Mouse (Mus musculus) heart, adult 2 months (tissue): ENCODE results near the gene Dsn1. TPM values are rescaled to one million over a fixed set of nuclear protein-coding genes. Genes with fewer than 3 reads are reported as not detected.
A peak's percentile ranks its signal among the peaks of the same experiment; 100 is the strongest.

Experiments used
- DNase-seq, 2 experiments: peaks; one replicate each; pipeline ENCODE4 v3.0.0; 2021
- H3K27ac ChIP-seq: fragments of 200-600 bp; 2 replicates; pipeline ENCODE4 v1.8.1; 2022
- H3K27me3 ChIP-seq: fragments of 200-500 bp; 2 replicates; pipeline ENCODE4 v1.6.1; 2012; ENCODE audit warnings: mild to moderate bottlenecking, low read length, inconsistent platforms, mixed read lengths; ENCODE audit not compliant: control insufficient read depth, insufficient read depth
- H3K36me3 ChIP-seq: fragments of 200-500 bp; 2 replicates; pipeline ENCODE4 v1.6.1; 2012; ENCODE audit warnings: low read length, inconsistent platforms; ENCODE audit not compliant: control insufficient read depth, insufficient read depth
- H3K4me1 ChIP-seq: fragments of 200-500 bp; 2 replicates; pipeline ENCODE4 v1.6.1; 2011; ENCODE audit warnings: low read length; ENCODE audit not compliant: control insufficient read depth, insufficient read depth
- H3K4me3 ChIP-seq: fragments of 200-600 bp; 2 replicates; pipeline ENCODE4 v1.8.1; 2022
- H3K79me2 ChIP-seq: fragments of 200-500 bp; replicated peaks from 2 replicates; pipeline ENCODE4 v1.6.1; 2012; ENCODE audit warnings: mild to moderate bottlenecking, inconsistent platforms, low read length, moderate library complexity, mixed read lengths; ENCODE audit not compliant: control insufficient read depth, insufficient read depth
- H3K9ac ChIP-seq: fragments of 200-500 bp; 2 replicates; pipeline ENCODE4 v1.6.1; 2012; ENCODE audit warnings: low read depth, mild to moderate bottlenecking, control low read depth, inconsistent platforms, low read length, mixed read lengths
- CTCF ChIP-seq: fragments of 200-600 bp; IDR thresholded peaks from 2 replicates; pipeline ENCODE4 v1.8.1; 2022; ENCODE audit warnings: antibody characterized with exemption, mild to moderate bottlenecking, moderate library complexity
- EP300 ChIP-seq: fragments of 200-500 bp; IDR thresholded peaks from 2 replicates; pipeline ENCODE4 v1.6.1; 2011; ENCODE audit warnings: low read depth, low read length, control low read depth; ENCODE audit not compliant: insufficient read depth
- POLR2A ChIP-seq: fragments of 200-500 bp; IDR thresholded peaks from 2 replicates; pipeline ENCODE4 v1.6.1; 2011; ENCODE audit warnings: mild to moderate bottlenecking, low read depth, low read length, control low read depth; ENCODE audit not compliant: insufficient read depth
- WGBS: fragments of 180-500 bp; shearing (Covaris S2); methylation state at CpG from one replicate; pipeline ENCODE4 v1.1.7; 2018; 5-methylcytosine and 5-hydroxymethylcytosine counted together
- intact Hi-C: fragments of 180-260 bp; cut with DNase I; formaldehyde crosslinking; loops from one replicate; pipeline ENCODE4 v1.15.1; 2025
- long read RNA-seq: library from polyadenylated mRNA; stranded (forward); transcript quantifications from one replicate; pipeline ENCODE4 v2.0.0, GENCODE M21; 2021
- polyA plus RNA-seq: library from polyadenylated mRNA; depleted of rRNA; stranded (reverse); fragments of >200 nt; gene quantifications from 2 replicates; pipeline ENCODE4 v1.2.3, GENCODE M21; 2012; rRNA removed
- total RNA-seq, 2 experiments: library from RNA; stranded (reverse); gene quantifications; 2 replicates each; pipeline ENCODE4 v1.2.3; 2021

Gene Dsn1
- total RNA-seq: 1 to 10 TPM; 1.3 to 1.8 TPM
- 0.70 and 2.0 TPM in 2 replicates for polyA plus RNA-seq
- long read RNA-seq, partial matches to known transcripts: 2 of 5 reads
- long read RNA-seq, other reads (novel, unspliced or antisense): 2 of 5 reads

DNA sequence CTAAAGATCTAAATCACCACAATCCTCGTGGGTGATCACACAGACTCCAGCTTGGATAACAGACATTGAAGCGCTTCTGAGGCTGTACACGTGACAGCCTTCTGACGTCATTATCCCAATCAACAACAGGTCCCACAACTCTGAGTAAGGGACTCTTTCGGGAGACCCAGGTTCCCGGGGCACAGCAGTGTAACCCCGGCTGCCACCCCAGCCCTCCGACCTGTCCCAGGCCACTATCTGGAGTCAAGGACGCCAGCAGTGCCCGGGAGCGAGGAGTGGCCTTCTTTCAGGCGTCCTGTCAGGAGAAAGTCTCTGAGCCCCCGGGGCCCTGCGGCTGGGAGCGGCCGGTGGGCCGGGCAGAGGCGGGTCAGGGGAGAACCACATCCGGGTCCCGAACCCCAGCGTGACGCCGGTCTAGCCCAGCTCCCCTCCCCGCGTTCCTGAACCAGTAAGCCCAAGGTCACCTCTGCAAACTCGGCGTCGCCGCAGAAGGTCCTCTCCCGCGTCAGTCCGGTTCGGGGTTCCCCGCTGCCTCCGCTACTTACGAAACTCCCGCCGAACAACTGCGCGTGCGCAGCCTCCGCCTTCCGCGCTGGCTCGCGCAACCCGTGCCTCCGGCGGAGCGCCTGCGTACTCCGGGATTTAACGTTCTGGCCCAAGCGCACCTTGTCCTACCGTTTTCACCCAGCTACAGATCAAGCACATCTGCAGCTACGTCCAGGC lies at the start of gene Dsn1:
Gene Dsn1, minus strand, starts transcription at position 644 of the 723 bp plus-strand sequence.
- Histone ChIP-seq H3K9ac (peak within 1 kb of the TSS; percentile 68), H3K4me1 (peaks cover 3% of the 10 kb centered on the region), H3K4me3 (peak within 1 kb of the TSS; percentile 76), H3K27ac (peak within 1 kb of the TSS; percentile 77), H3K79me2 (no peaks in the 10 kb centered on the region), H3K36me3 (no peaks in the 10 kb centered on the region), H3K27me3 (no peaks in the 10 kb centered on the region)
- intact Hi-C loops: no loop called here
- peak; percentile 91 to 93 for DNase-seq
- WGBS: under 1% methylated on average over 56 of the region's 56 CpGs
- TF ChIP-seq CTCF (no peak), EP300 (no peak), POLR2A (peak; percentile 67)

DNA sequence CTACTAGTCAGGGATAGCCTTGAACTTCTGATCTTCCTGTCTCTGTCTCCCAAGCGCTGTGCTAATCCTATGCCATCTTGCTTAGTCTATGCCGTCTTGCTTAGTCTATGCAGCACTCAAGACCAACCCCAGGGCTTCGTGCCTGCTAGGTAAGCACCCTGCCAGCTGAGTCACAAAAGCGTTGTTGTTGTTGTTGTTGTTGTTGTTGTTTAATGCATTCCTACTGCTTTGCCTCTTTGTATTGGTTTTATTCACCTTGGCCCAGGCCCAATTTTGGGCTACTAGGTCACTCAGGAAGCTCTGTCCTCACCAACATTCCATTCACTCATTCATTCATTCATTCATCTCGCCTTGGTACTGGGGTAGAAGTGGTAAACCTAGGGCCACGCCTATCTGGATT lies 48.8 kb upstream of the Dsn1 start:
- Histone ChIP-seq H3K27ac (no peak overlapping the region; the same call in 1 of the 2 replicates), H3K4me3 (no peak overlapping the region), H3K9ac (no peak overlapping the region), H3K36me3 (no peaks in the 10 kb centered on the region), H3K79me2 (peaks cover 1% of the 10 kb centered on the region; the same call in 1 of the 2 replicates), H3K4me1 (peaks cover 2% of the 10 kb centered on the region; the same call in 1 of the 2 replicates), H3K27me3 (no peaks in the 10 kb centered on the region)
- intact Hi-C loops: loop anchor here (2.0 kb wide), 1 partner anchor 23 kb away; the partner anchor contains the start of gene Soga1
- TF ChIP-seq EP300 (no peak), CTCF (no peak), POLR2A (no peak)
- WGBS: 83% methylated on average over 6 of the region's 6 CpGs
- no peak for DNase-seq

DNA sequence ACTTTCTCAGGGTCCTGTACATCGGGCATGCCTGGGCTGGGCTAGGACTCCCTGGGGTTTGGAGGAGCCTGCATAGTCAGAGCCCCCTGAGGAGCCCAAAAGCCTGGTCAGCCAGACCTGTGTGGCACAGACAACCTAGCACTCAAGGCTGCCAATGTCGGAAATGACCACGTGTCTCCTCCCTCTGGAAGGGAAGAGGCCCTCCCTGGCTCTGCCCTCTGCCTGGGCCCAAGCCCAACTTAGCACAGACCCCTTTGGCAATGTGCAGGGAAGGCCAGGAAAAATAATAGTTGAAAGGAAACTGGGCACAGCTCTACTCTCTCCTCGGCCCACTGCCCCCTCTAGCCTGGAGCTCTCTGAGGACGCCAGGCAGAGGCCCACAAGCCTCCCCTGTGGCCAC lies 47.9 kb upstream of the Dsn1 start:
- intact Hi-C loops: loop anchor here (2.0 kb wide), 1 partner anchor 24 kb away; the partner anchor contains the start of gene Soga1
- H3K4me1 ChIP-seq: peaks cover 4% of the 10 kb centered on the region; the same call in 1 of the 2 replicates

DNA sequence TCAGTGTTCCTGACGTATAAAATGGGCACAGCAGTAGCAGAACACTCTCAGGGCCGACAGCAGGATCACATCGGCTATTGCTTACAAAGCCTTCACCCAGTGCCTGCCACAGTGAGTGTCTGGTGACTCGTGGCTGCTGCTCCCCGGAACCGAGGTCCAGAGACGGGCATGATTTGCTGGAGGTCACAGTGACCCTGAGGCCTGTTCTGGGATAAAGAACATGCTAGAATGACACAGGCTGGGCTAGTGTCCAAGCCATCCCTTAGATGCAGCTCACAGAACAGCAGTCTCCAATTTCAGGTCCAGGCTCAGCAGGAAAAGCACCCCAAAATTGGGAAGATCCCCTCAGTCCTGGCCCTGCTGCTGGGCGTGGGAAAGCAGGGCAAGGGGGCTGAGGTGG lies 47.3 kb upstream of the Dsn1 start:
- WGBS: 59% methylated on average over 8 of the region's 8 CpGs
- no peak for TF ChIP-seq CTCF
- no peak for TF ChIP-seq POLR2A
- TF ChIP-seq EP300: no peak
- Histone ChIP-seq H3K79me2 (peaks cover 2% of the 10 kb centered on the region), H3K9ac (no peak overlapping the region), H3K4me3 (no peak overlapping the region), H3K27ac (no peak overlapping the region; the same call in 1 of the 2 replicates), H3K36me3 (no peaks in the 10 kb centered on the region), H3K4me1 (peaks cover 4% of the 10 kb centered on the region; the same call in 1 of the 2 replicates), H3K27me3 (no peaks in the 10 kb centered on the region)
- intact Hi-C loops: loop anchor here (2.0 kb wide), 1 partner anchor 25 kb away; the partner anchor contains the start of gene Soga1
- DNase-seq: no peak

More for the DNA sequence above, 47.9 kb upstream of the Dsn1 start:
- peaks cover 2% of the 10 kb centered on the region for H3K79me2 ChIP-seq
- H3K27ac ChIP-seq: peak overlapping the region; percentile 30
- no peaks in the 10 kb centered on the region for H3K36me3 ChIP-seq
- TF ChIP-seq EP300: no peak
- TF ChIP-seq POLR2A: no peak
- TF ChIP-seq CTCF: no peak
- no peak overlapping the region for H3K9ac ChIP-seq
- DNase-seq: peak in 1 of 2 experiments; percentile 31
- no peaks in the 10 kb centered on the region for H3K27me3 ChIP-seq
- no peak overlapping the region for H3K4me3 ChIP-seq
- WGBS: 20% methylated on average over 5 of the region's 5 CpGs

DNA sequence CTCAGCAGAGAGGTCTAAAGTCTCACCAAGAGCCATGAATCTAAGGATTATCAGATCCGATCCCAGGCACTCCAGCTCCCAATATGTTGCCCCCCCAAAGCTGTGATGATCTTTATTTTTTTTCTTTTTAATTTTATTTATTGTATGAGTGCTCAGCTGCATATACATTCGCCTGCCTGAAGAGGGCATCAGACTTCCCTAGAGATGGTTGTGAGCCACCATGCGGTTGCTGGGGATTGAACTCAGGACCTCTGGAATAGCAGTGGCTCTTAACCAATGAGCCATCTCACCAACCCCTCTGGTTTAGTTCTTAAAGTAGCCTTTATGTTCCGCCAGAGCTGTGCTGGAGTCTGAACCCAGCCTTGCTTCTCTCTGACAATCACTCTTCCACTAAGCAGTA lies 46.8 kb upstream of the Dsn1 start:
- peaks cover 2% of the 10 kb centered on the region for H3K79me2 ChIP-seq
- WGBS: 89% methylated on average over 4 of the region's 4 CpGs
- H3K27ac ChIP-seq: no peak overlapping the region; the same call in 1 of the 2 replicates
- H3K4me1 ChIP-seq: peaks cover 4% of the 10 kb centered on the region; the same call in 1 of the 2 replicates
- H3K9ac ChIP-seq: no peak overlapping the region
- no peaks in the 10 kb centered on the region for H3K36me3 ChIP-seq
- DNase-seq: no peak
- no peak overlapping the region for H3K4me3 ChIP-seq
- no peaks in the 10 kb centered on the region for H3K27me3 ChIP-seq
- intact Hi-C loops: loop anchor here (2.0 kb wide), 1 partner anchor 25 kb away; the partner anchor contains the start of gene Soga1
- peak; percentile 61 for TF ChIP-seq CTCF
- no peak for TF ChIP-seq EP300

DNA sequence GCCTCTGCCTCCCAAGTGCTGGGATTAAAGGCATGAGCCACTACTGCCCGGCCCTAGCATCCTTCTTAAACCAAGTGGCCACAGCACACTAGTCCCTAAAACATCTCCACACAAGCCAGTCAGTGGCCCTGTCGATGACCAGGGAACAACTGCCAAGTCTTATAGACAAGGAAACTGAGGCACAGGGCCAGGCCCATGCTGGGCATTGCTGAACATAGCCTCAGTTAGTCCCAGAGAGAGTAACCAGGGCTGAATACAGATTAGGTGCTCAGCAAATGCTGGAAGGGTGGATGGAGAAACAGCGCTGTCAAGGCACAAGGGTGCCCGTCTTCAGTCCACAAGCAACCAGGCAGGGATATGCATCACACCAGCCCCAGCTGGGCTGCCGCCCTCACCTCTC lies 46.2 kb upstream of the Dsn1 start:
- 96% methylated on average over 5 of the region's 5 CpGs for WGBS
- Histone ChIP-seq H3K36me3 (no peaks in the 10 kb centered on the region), H3K79me2 (peaks cover 2% of the 10 kb centered on the region; the same call in 1 of the 2 replicates), H3K4me1 (peaks cover 4% of the 10 kb centered on the region; the same call in 1 of the 2 replicates), H3K9ac (no peak overlapping the region), H3K27me3 (no peaks in the 10 kb centered on the region), H3K27ac (no peak overlapping the region), H3K4me3 (no peak overlapping the region)
- TF ChIP-seq EP300 (no peak), CTCF (no peak), POLR2A (no peak)
- intact Hi-C loops: no loop called here
- no peak for DNase-seq
